In genomic region chr2:52623921-52624404, GRCm38 (mm10) we compare ENCODE assay signal across 9 mouse cellular contexts. TPM values are rescaled to one million over a fixed set of nuclear protein-coding genes. Genes with fewer than 3 reads are reported as not detected.
DNase-seq lines count a peak whose midpoint lies in the region; ATAC-seq lines count a peak whose summit lies in the region.
"Had no signal": no experiment of that assay in that cellular context is flagged by ENCODE, and none has a peak within 500 bp of the region (broad histone marks: within the 10 kb centered on the region; RNA-seq: fewer than 3 reads in every experiment).

No protein-coding gene starts in this region.

- H3K9me3 ChIP-seq in forebrain, embryonic 10.5 days: no peaks in the 10 kb centered on the region
- no peaks in the 10 kb centered on the region for H3K9me3 ChIP-seq in midbrain, embryonic 15.5 days

- peak; percentile 78 for ATAC-seq in midbrain, embryonic 15.5 days (replicated peaks)

- no peaks in the 10 kb centered on the region for H3K36me3 ChIP-seq in forebrain, embryonic 10.5 days (replicated peaks)
- no peaks in the 10 kb centered on the region for H3K36me3 ChIP-seq in midbrain, embryonic 15.5 days (replicated peaks)

- H3K27ac ChIP-seq in forebrain, embryonic 10.5 days: peak overlapping the region; percentile 58; the same call in 1 of the 2 replicates
- peak overlapping the region; percentile 46 for H3K27ac ChIP-seq in midbrain, embryonic 15.5 days

- H3K4me3 ChIP-seq in forebrain, embryonic 10.5 days: no peak overlapping the region
- H3K4me3 ChIP-seq in midbrain, embryonic 15.5 days: no peak overlapping the region

- H3K4me1 ChIP-seq in forebrain, embryonic 10.5 days: peaks cover 21% of the 10 kb centered on the region
- H3K4me1 ChIP-seq in midbrain, embryonic 15.5 days: peaks cover 11% of the 10 kb centered on the region; the same call in 1 of the 2 replicates

- H3K9ac ChIP-seq in midbrain, embryonic 15.5 days: no peak overlapping the region

- DNase-seq in kidney, adult 18-20 months: peak; percentile 34
- no peak for DNase-seq in kidney, adult 9 months
- DNase-seq in forebrain, embryonic 10.5 days (ENCODE audit: extremely low spot score, low spot score): no peak
- peak; percentile 19 for DNase-seq in forelimb bud, embryonic 11.5 days (ENCODE audit: low read depth, low spot score)
- DNase-seq in spleen, postnatal 14 days (ENCODE audit: low spot score in 2 of 2): no peak
- no peak for DNase-seq in right cerebral cortex, adult 18-20 months
- DNase-seq in left cerebral cortex, adult 18-20 months (ENCODE audit: low spot score in 2 of 2): no peak

- WGBS in forebrain, embryonic 10.5 days: 38% methylated on average over 7 of the region's 7 CpGs
- WGBS in midbrain, embryonic 15.5 days: 32% methylated on average over 7 of the region's 7 CpGs

- no peak overlapping the region for H3K4me2 ChIP-seq in midbrain, embryonic 15.5 days

- H3K27me3 ChIP-seq in forebrain, embryonic 10.5 days (ENCODE audit: poor library complexity, severe bottlenecking): no peaks in the 10 kb centered on the region
- no peaks in the 10 kb centered on the region for H3K27me3 ChIP-seq in midbrain, embryonic 15.5 days (replicated peaks)

RNA-seq across cellular contexts. Expression of gene Cacnb4, which starts 52.7 kb away (rescaled TPM):
- polyA plus RNA-seq in forebrain, embryonic 10.5 days (2016; fragmentation: Nextera tagmentation; extraction: Ambion mirVana): 0.50 and 1.1 TPM in 2 replicates
- polyA plus RNA-seq in midbrain, embryonic 15.5 days (2015; fragmentation: Nextera tagmentation; extraction: Ambion mirVana): 12.1 and 13.7 TPM in 2 replicates
- 100 to 1,000 TPM; 159 to 162 TPM for total RNA-seq in left cerebral cortex, adult 18-20 months (2021)
- total RNA-seq: MEL had no signal

Comparison
In these comparisons a context has a peak if more than half of its experiments do, and no peak if none do; other contexts are left out.
1. DNase-seq: peak in kidney, adult 18-20 months (single experiment) and forelimb bud, embryonic 11.5 days (single experiment); none in kidney, adult 9 months (single experiment), forebrain, embryonic 10.5 days (single experiment), spleen, postnatal 14 days (0 of 2), right cerebral cortex, adult 18-20 months (single experiment) and left cerebral cortex, adult 18-20 months (0 of 2).